Mouse (Mus musculus): ENCODE data around the gene Tas2r116.

Gene Tas2r116

GRCm38 (mm10) chr6:132855138-132855537 lies at the start of gene Tas2r116:
Gene Tas2r116, plus strand, starts transcription at chr6:132855438.
- DNase-seq (ENCODE audit: low read depth, low spot score) = no peak

GRCm38 (mm10) chr6:132846842-132847241 lies 8.4 kb upstream of the Tas2r116 start, which contains the start of gene Tas2r123:
Gene Tas2r123, plus strand, starts transcription at chr6:132847142.
- no peak for DNase-seq (ENCODE audit: low read depth, low spot score)

GRCm38 (mm10) chr6:132867708-132868107 lies 12.5 kb downstream of the Tas2r116 start, which contains the start of gene Tas2r110:
Gene Tas2r110, plus strand, starts transcription at chr6:132868008.
- no peak for DNase-seq (ENCODE audit: low read depth, low spot score)

- DNase-seq (ENCODE audit: low read depth, low spot score) = no peak
Measured at GRCm38 (mm10) chr6:132892711-132893110, 37.5 kb downstream of the Tas2r116 start, which contains the start of gene Tas2r113. Gene Tas2r113, plus strand, starts transcription at chr6:132893011.

All from forelimb bud, embryonic 11.5 days (tissue).